Mouse (Mus musculus) erythroblast, embryonic 14.5 days (primary cell): ENCODE data around the gene Paics. TPM values are rescaled to one million over a fixed set of nuclear protein-coding genes. Genes with fewer than 3 reads are reported as not detected.
"Not testable (repeated sequence)": the region's sequence is repeated elsewhere in the genome, so short reads cannot be mapped to it uniquely, and the experiment has no call there.

Experiments used
- H3K27me3 ChIP-seq: 2 replicates; pipeline ENCODE4 v1.6.1; 2012; ENCODE audit warnings: inconsistent platforms; ENCODE audit not compliant: control insufficient read depth
- H3K36me3 ChIP-seq: 2 replicates; pipeline ENCODE4 v1.6.1; 2012; ENCODE audit warnings: mild to moderate bottlenecking, inconsistent platforms; ENCODE audit not compliant: control insufficient read depth
- H3K4me1 ChIP-seq: 2 replicates; pipeline ENCODE4 v1.6.1; 2012; ENCODE audit warnings: inconsistent platforms; ENCODE audit not compliant: control insufficient read depth
- H3K4me3 ChIP-seq: replicated peaks from 2 replicates; pipeline ENCODE3; 2012; ENCODE audit warnings: moderate library complexity, mild to moderate bottlenecking, inconsistent platforms
- H3K9me3 ChIP-seq: 2 replicates; pipeline ENCODE4 v1.6.1; 2012; ENCODE audit warnings: low read length, inconsistent platforms, mixed read lengths; ENCODE audit not compliant: control insufficient read depth
- GATA1 ChIP-seq: IDR thresholded peaks from 2 replicates; pipeline ENCODE4 v1.6.1; 2012; ENCODE audit warnings: low read length, inconsistent platforms, mixed read lengths
- TAL1 ChIP-seq: IDR thresholded peaks from 3 replicates; pipeline ENCODE4 v1.6.1; 2012; ENCODE audit warnings: low read length, inconsistent platforms, mixed read lengths
- polyA plus RNA-seq: library from polyadenylated mRNA; stranded (reverse); fragments of >175 nt; gene quantifications from 2 replicates; pipeline ENCODE4 v1.2.3, GENCODE M21; 2012

Gene Paics
- polyA plus RNA-seq, 1 experiment = 5.0 TPM

DNA sequence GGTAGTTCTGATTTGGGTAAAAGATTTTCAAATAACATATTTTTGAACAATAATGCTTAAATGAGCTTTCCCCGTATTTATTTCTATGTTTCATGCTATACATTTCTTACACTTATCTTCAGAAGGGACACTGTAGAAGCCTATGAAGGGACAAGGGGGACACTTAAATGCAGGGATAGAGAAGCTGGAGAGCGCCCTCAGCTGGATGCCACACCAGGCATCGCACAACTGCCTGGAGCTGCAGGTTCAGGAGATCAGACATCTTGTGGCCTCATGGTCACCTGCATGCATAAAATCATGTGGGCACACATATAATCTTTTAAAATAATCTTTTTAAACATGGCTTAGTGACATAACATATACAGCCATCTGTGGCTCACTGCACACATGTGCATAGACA lies 13.5 kb downstream of the Paics start:
- H3K36me3 ChIP-seq = peaks cover 98% of the 10 kb centered on the region
- no peaks in the 10 kb centered on the region for H3K4me1 ChIP-seq
- no peaks in the 10 kb centered on the region for H3K27me3 ChIP-seq
- H3K4me3 ChIP-seq = no peak overlapping the region
- TF ChIP-seq GATA1 (no peak), TAL1 (no peak)
- no peaks in the 10 kb centered on the region for H3K9me3 ChIP-seq

DNA sequence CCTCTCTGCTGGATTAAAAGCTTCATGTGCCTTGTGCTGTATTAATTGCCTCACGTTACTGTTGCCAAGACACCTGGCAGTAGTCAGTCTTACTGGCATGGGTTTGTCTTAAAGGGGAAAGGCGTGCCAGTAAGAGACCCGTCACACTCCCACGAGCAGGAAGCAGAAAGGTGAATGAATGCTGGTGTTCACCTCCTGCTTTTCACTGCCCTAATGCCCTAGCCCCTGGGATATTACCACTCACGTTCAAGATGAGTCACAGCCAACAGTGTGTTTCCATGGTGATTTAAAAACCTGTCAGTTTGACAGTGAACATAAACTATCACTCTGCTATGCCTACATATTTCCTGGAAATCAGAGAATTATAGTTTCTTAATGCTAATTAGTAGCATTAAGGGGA lies 18.1 kb downstream of the Paics start:
- TF ChIP-seq TAL1 (no peak), GATA1 (no peak)
- H3K9me3 ChIP-seq = no peaks in the 10 kb centered on the region
- no peaks in the 10 kb centered on the region for H3K27me3 ChIP-seq
- peaks cover 9% of the 10 kb centered on the region for H3K4me1 ChIP-seq
- peaks cover 80% of the 10 kb centered on the region for H3K36me3 ChIP-seq
- no peak overlapping the region for H3K4me3 ChIP-seq

DNA sequence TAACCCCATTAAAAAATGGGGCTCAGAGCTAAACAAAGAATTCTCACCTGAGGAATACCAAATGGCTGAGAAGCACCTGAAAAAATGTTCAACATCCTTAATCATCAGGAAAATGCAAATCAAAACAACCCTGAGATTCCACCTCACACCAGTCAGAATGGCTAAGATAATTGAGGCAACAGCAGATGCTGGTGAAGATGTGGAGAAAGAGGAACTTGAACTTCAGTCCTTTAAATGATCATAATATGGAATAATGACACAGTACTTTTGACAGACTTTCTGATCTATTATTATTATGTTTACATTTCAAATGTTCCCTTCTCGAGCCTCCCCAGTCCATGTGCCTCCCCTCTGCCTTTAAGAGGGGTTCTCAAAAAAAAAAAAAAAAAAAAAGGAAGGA lies 20.0 kb downstream of the Paics start:
- not testable (repeated sequence) for H3K9me3 ChIP-seq, H3K27me3 ChIP-seq, H3K4me3 ChIP-seq
- Histone ChIP-seq H3K36me3 (peaks cover 63% of the 10 kb centered on the region), H3K4me1 (peaks cover 22% of the 10 kb centered on the region)

DNA sequence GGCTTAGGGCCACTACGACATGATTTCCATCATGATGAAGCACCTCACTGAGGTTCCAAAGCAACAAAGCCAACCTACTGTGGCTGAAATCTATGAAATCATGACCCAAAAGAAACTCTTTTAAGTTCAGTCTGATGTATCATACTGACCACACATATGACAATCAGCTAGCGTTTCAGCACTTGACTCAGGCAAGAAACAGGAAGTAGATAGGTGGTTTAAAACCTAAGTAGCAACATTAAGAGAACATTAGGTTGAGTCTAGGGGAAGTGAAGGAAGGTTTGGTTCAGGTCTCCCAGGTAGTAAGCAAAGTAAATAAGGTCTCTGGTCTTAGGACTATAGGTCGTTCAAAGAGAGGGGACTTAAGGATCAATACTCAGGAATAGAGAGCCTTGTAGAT lies 22.4 kb downstream of the Paics start:
- no peaks in the 10 kb centered on the region for H3K9me3 ChIP-seq
- H3K4me1 ChIP-seq = peaks cover 25% of the 10 kb centered on the region
- H3K4me3 ChIP-seq = peak overlapping the region; percentile 97
- H3K36me3 ChIP-seq = peaks cover 59% of the 10 kb centered on the region
- H3K27me3 ChIP-seq = no peaks in the 10 kb centered on the region
- TF ChIP-seq GATA1 = no peak
- TF ChIP-seq TAL1 = no peak

DNA sequence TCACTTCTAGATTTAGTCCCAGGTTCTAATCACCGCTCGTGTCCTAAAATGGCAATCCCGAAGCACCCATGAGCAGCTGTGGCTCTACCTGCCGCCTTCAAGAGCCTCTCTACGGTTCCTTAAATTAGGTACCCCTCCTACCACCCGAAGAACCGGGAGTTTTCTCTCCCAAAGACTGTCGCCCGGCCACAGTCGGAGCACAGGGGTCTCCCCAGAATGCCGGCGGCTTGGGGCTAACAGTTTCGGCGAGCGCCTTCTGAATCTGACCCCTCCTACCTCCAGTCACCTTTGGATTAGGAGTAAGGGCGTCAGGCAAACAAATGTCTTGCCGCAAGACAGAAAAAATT lies 23.1 kb downstream of the Paics start:
- H3K9me3 ChIP-seq = no peaks in the 10 kb centered on the region
- no peaks in the 10 kb centered on the region for H3K27me3 ChIP-seq
- peaks cover 25% of the 10 kb centered on the region for H3K4me1 ChIP-seq
- TF ChIP-seq TAL1 = no peak
- TF ChIP-seq GATA1 = no peak
- peaks cover 58% of the 10 kb centered on the region for H3K36me3 ChIP-seq
- peak overlapping the region; percentile 97 for H3K4me3 ChIP-seq

DNA sequence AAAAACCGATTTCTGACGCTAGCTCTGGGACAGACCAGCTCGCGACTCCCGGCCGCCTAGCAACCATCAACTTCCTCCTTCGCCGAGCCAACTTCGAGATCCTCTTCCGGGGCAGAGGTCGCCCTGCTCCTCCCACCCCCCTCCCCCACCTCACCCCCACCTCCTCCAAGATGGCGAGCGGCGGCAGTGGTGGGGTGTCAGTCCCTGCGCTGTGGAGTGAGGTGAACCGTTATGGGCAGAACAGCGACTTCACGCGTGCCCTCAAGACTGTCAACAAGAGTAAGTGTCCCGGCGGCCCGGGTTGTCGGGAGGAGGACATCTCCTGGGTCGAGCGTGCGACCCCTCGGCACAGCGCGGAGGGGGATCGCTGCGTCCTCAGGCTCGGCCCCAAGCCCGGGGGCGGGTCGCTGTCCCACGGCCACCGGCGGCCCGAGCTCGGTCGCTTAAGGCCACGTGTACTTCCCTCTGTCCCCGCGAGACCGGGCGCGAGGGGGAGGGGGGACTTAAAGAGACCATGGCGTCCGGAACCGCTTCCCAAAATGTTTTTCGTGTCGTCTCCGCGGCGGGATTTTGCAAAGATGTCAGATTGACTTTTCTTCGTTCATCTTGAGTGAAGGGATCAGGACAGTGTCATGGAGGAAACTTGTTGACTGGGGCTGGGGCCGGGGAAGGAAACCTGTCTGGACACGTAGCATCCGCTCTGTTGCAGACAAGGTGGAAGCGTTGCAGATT lies 23.6 kb downstream of the Paics start, which contains the start of gene Srp72:
Srp72 (plus strand) TSS at position 130 of the 732 bp plus-strand sequence.
- H3K4me1 ChIP-seq = peaks cover 25% of the 10 kb centered on the region
- peaks cover 58% of the 10 kb centered on the region for H3K36me3 ChIP-seq
- H3K4me3 ChIP-seq = peak within 1 kb of the TSS; percentile 97
- TF ChIP-seq GATA1 = no peak
- no peaks in the 10 kb centered on the region for H3K27me3 ChIP-seq
- H3K9me3 ChIP-seq = no peaks in the 10 kb centered on the region

DNA sequence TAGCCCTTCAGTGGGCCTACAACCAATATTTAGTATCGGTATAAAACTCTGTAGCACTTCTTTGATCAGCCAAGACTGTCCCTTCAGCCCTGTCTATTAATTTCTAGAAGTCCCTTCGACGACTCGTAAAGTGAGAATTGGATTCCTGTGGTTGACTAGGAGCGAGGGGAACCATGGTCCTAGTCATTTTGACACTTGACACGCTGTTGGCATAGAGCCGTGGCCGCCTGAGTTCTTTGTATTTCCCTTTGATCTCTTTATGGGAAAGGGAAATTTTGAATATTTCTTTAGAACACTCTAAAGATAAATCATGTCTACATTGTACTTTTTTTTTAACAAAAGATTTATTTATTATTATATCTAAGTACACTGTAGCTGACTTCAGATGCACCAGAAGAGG lies 24.6 kb downstream of the Paics start:
- no peaks in the 10 kb centered on the region for H3K9me3 ChIP-seq
- H3K36me3 ChIP-seq = peaks cover 59% of the 10 kb centered on the region
- no peaks in the 10 kb centered on the region for H3K27me3 ChIP-seq
- peaks cover 25% of the 10 kb centered on the region for H3K4me1 ChIP-seq
- H3K4me3 ChIP-seq = peak overlapping the region; percentile 97
- TF ChIP-seq GATA1 = no peak
- no peak for TF ChIP-seq TAL1

DNA sequence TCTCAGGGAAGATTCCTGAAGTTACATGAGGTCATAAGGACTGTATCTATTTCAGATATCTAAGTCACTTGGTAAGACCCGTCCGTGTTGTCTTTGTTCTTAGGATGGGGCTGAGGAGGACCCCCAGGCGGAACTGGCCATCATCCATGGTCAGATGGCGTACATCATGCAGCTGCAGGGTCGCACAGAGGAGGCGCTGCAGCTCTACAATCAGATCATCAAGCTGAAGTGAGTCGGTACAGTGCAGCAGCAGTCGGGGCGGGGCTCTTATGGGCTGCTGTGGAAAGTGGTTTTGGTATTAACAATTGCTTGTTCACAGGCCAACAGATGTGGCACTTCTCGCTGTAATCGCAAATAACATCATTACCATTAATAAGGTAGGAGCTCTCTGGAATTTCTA lies 32.9 kb downstream of the Paics start:
- H3K9me3 ChIP-seq = no peaks in the 10 kb centered on the region
- no peak for TF ChIP-seq GATA1
- TF ChIP-seq TAL1 = no peak
- no peaks in the 10 kb centered on the region for H3K27me3 ChIP-seq
- peaks cover 90% of the 10 kb centered on the region for H3K36me3 ChIP-seq
- H3K4me3 ChIP-seq = no peak overlapping the region
- H3K4me1 ChIP-seq = no peaks in the 10 kb centered on the region

DNA sequence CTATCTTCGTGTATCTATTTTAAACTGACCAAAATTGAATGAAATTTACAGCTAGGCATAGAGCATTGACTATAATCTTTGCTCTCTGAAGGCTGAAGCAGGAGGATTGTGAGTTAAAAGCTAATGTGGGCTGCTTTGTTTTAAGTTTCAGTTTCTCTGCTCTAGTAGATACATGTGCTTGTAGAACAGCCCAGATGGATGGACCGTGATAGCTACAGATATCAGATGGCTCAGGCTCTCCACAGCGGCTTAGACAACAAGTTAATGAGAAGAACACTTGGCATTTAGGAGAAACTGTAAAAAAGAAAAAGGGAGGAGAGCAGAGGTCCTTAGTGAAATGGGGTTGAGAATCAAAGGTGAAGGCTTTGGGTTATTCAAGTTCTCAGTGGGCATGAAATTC lies 39.7 kb downstream of the Paics start:
- Histone ChIP-seq H3K9me3 (no peaks in the 10 kb centered on the region; the same call in 1 of the 2 replicates), H3K36me3 (peaks cover 87% of the 10 kb centered on the region), H3K4me3 (no peak overlapping the region), H3K4me1 (peaks cover 52% of the 10 kb centered on the region), H3K27me3 (no peaks in the 10 kb centered on the region)
- peak; percentile 42; the same call in 1 of the 2 replicates for TF ChIP-seq GATA1
- TF ChIP-seq TAL1 = no peak
